Mouse (Mus musculus) forebrain, postnatal 0 days (tissue): ENCODE results near the gene Cul1. TPM values are rescaled to one million over a fixed set of nuclear protein-coding genes. Genes with fewer than 3 reads are reported as not detected.

ENCODE experiments used
- ATAC-seq: fragments of 200-750 bp; cut with Nextera tagmentation; 2 replicates; pipeline ENCODE4 v1.8.0; 2017; ENCODE audit warnings: mild to moderate bottlenecking, moderate library complexity
- DNase-seq: peaks from one replicate; pipeline ENCODE4 v3.0.0-alpha.2; 2015
- H3K27ac ChIP-seq: fragments of 300-500 bp; sonication (generic); 2 replicates; pipeline ENCODE4 v1.5.1; 2014; ENCODE audit warnings: low read depth, mild to moderate bottlenecking, antibody characterized with exemption, low read length, moderate library complexity, mixed read lengths
- H3K27me3 ChIP-seq: fragments of 300-500 bp; sonication (generic); 2 replicates; pipeline ENCODE4 v1.6.1; 2014; ENCODE audit warnings: mild to moderate bottlenecking, low read length, mixed read lengths; ENCODE audit not compliant: insufficient read depth
- H3K36me3 ChIP-seq: fragments of 300-500 bp; sonication (generic); 2 replicates; pipeline ENCODE4 v1.6.1; 2014; ENCODE audit warnings: mild to moderate bottlenecking, moderate library complexity; ENCODE audit not compliant: insufficient read depth
- H3K4me1 ChIP-seq: fragments of 300-500 bp; sonication (generic); 2 replicates; pipeline ENCODE4 v1.6.1; 2014; ENCODE audit warnings: antibody characterized with exemption; ENCODE audit not compliant: insufficient read depth
- H3K4me2 ChIP-seq: fragments of 300-500 bp; sonication (generic); 2 replicates; pipeline ENCODE4 v1.6.1; 2014; ENCODE audit warnings: low read depth, mild to moderate bottlenecking, moderate library complexity
- H3K4me3 ChIP-seq: fragments of 300-500 bp; sonication (generic); 2 replicates; pipeline ENCODE4 v1.5.1; 2014; ENCODE audit warnings: low read depth, low read length, mixed read lengths
- H3K9ac ChIP-seq: fragments of 300-500 bp; sonication (generic); 2 replicates; pipeline ENCODE4 v1.6.1; 2014; ENCODE audit warnings: mild to moderate bottlenecking
- H3K9me3 ChIP-seq: fragments of 300-500 bp; sonication (generic); 2 replicates; pipeline ENCODE4 v1.6.1; 2016; ENCODE audit warnings: low read length
- CTCF ChIP-seq: sonication (generic); IDR thresholded peaks from 2 replicates; pipeline ENCODE4 v1.5.1; 2016; ENCODE audit warnings: antibody characterized with exemption, control low read depth, low read depth
- WGBS: fragments of 180-500 bp; shearing (Covaris S2); extraction: QIAGEN DNeasy Blood & Tissue Kit; methylation state at CpG from one replicate; pipeline ENCODE4 v1.1.7; 2014; 5-methylcytosine and 5-hydroxymethylcytosine counted together
- polyA plus RNA-seq: library from polyadenylated mRNA; unstranded; fragments of >200 nt; fragmentation: Nextera tagmentation; extraction: Ambion mirVana; gene quantifications from 2 replicates; pipeline ENCODE4 v1.2.1, GENCODE M21; 2015
- total RNA-seq: library from RNA; depleted of rRNA; stranded (reverse); fragments of >200 nt; gene quantifications from 2 replicates; pipeline ENCODE4 v1.2.3, GENCODE M21; 2014

Cul1 gene
- total and polyA plus RNA-seq, 2 experiments from 2014 or later, result 119 to 158 TPM

- ATAC-seq (peak; percentile 76), DNase-seq (peak; percentile 66)
- 1% methylated on average over 62 of the region's 79 CpGs for WGBS
- Histone ChIP-seq H3K4me2 (peak overlapping the region; percentile 76), H3K36me3 (no peaks in the 10 kb centered on the region), H3K4me3 (peak overlapping the region; percentile 99), H3K27ac (peak overlapping the region; percentile 97), H3K9me3 (no peaks in the 10 kb centered on the region), H3K9ac (peak overlapping the region; percentile 100), H3K4me1 (0 out of 2 replicates have a peak, but pooled peaks cover 6% of the 10 kb centered on the region), H3K27me3 (no peaks in the 10 kb centered on the region)
- TF ChIP-seq CTCF, result no peak
These were observed 1.7 kb downstream of the Cul1 start for GRCm38 (mm10) chr6:47454575-47455571.

GRCm38 (mm10) chr6:47455843-47456242 is 2.6 kb downstream of the Cul1 start:
- WGBS, result 57% methylated on average over 1 of the region's 1 CpGs

GRCm38 (mm10) chr6:47456853-47457252 is 3.7 kb downstream of the Cul1 start:
- H3K36me3 ChIP-seq, result no peaks in the 10 kb centered on the region
- no peak for ATAC-seq
- H3K4me3 ChIP-seq, result no peak overlapping the region
- no peak overlapping the region for H3K27ac ChIP-seq
- no peak overlapping the region for H3K9ac ChIP-seq
- 51% methylated on average over 2 of the region's 2 CpGs for WGBS
- no peak for TF ChIP-seq CTCF
- H3K4me2 ChIP-seq, result no peak overlapping the region
- no peaks in the 10 kb centered on the region for H3K9me3 ChIP-seq
- 0 out of 2 replicates have a peak, but pooled peaks cover 6% of the 10 kb centered on the region for H3K4me1 ChIP-seq
- no peaks in the 10 kb centered on the region for H3K27me3 ChIP-seq
- DNase-seq, result no peak

More at GRCm38 (mm10) chr6:47455843-47456242, 2.6 kb downstream of the Cul1 start:
- DNase-seq (no peak), ATAC-seq (no peak)
- peak overlapping the region; percentile 76 for H3K4me2 ChIP-seq
- peak overlapping the region; percentile 99 for H3K4me3 ChIP-seq
- H3K36me3 ChIP-seq, result no peaks in the 10 kb centered on the region
- H3K27ac ChIP-seq, result no peak overlapping the region
- H3K27me3 ChIP-seq, result no peaks in the 10 kb centered on the region
- peak overlapping the region; percentile 100; the same call in 1 of the 2 replicates for H3K9ac ChIP-seq
- 0 out of 2 replicates have a peak, but pooled peaks cover 6% of the 10 kb centered on the region for H3K4me1 ChIP-seq
- no peak for TF ChIP-seq CTCF
- no peaks in the 10 kb centered on the region for H3K9me3 ChIP-seq

- no peak for ATAC-seq
These were observed 12.2 kb downstream of the Cul1 start for GRCm38 (mm10) chr6:47465400-47465799.

GRCm38 (mm10) chr6:47466488-47466887 is 13.3 kb downstream of the Cul1 start:
- Histone ChIP-seq H3K27ac (no peak overlapping the region), H3K9ac (no peak overlapping the region), H3K4me1 (peaks cover 3% of the 10 kb centered on the region; the same call in 1 of the 2 replicates), H3K4me3 (no peak overlapping the region), H3K36me3 (no peaks in the 10 kb centered on the region), H3K9me3 (no peaks in the 10 kb centered on the region), H3K27me3 (no peaks in the 10 kb centered on the region), H3K4me2 (no peak overlapping the region)
- 93% methylated on average over 2 of the region's 2 CpGs for WGBS
- no peak for TF ChIP-seq CTCF
- ATAC-seq, result no peak
- no peak for DNase-seq

More at GRCm38 (mm10) chr6:47465400-47465799, 12.2 kb downstream of the Cul1 start:
- Histone ChIP-seq H3K36me3 (no peaks in the 10 kb centered on the region), H3K9ac (no peak overlapping the region), H3K27me3 (no peaks in the 10 kb centered on the region), H3K9me3 (no peaks in the 10 kb centered on the region), H3K4me2 (no peak overlapping the region), H3K4me1 (peaks cover 3% of the 10 kb centered on the region; the same call in 1 of the 2 replicates), H3K4me3 (no peak overlapping the region), H3K27ac (no peak overlapping the region)
- peak; percentile 35 for TF ChIP-seq CTCF
- peak; percentile 29 for DNase-seq
- 54% methylated on average over 2 of the region's 2 CpGs for WGBS

GRCm38 (mm10) chr6:47467058-47467457 is 13.9 kb downstream of the Cul1 start:
- no peaks in the 10 kb centered on the region for H3K27me3 ChIP-seq
- no peak overlapping the region for H3K4me2 ChIP-seq
- no peak for DNase-seq
- H3K36me3 ChIP-seq, result no peaks in the 10 kb centered on the region
- H3K27ac ChIP-seq, result no peak overlapping the region
- no peak for TF ChIP-seq CTCF
- H3K9me3 ChIP-seq, result no peaks in the 10 kb centered on the region
- H3K9ac ChIP-seq, result no peak overlapping the region
- H3K4me1 ChIP-seq, result peaks cover 3% of the 10 kb centered on the region; the same call in 1 of the 2 replicates
- no peak overlapping the region for H3K4me3 ChIP-seq
- ATAC-seq, result no peak

GRCm38 (mm10) chr6:47469760-47470159 is 16.6 kb downstream of the Cul1 start:
- DNase-seq (no peak), ATAC-seq (no peak)
- peaks cover 3% of the 10 kb centered on the region; the same call in 1 of the 2 replicates for H3K4me1 ChIP-seq
- H3K9ac ChIP-seq, result no peak overlapping the region
- H3K9me3 ChIP-seq, result no peaks in the 10 kb centered on the region
- no peak overlapping the region for H3K4me3 ChIP-seq
- no peak overlapping the region for H3K27ac ChIP-seq
- no peaks in the 10 kb centered on the region for H3K27me3 ChIP-seq
- H3K4me2 ChIP-seq, result no peak overlapping the region
- TF ChIP-seq CTCF, result no peak
- H3K36me3 ChIP-seq, result no peaks in the 10 kb centered on the region
